Mouse (Mus musculus) adrenal gland, adult 10 weeks (tissue): ENCODE measurements around the gene Cdadc1. TPM values are rescaled to one million over a fixed set of nuclear protein-coding genes. Genes with fewer than 3 reads are reported as not detected.

ENCODE experiments used
- polyA plus RNA-seq: library from polyadenylated mRNA; stranded (reverse); fragments of 350-450 nt; fragmentation: Illumina TruSeq; extraction: RNeasy Lipid Tissue Mini Kit (QIAGEN cat#74804); gene quantifications from one replicate; pipeline ENCODE4 v1.2.3, GENCODE M21; 2014; ENCODE audit warnings: low read depth, low replicate concordance

Cdadc1 gene
- 121 TPM for polyA plus RNA-seq

DNA sequence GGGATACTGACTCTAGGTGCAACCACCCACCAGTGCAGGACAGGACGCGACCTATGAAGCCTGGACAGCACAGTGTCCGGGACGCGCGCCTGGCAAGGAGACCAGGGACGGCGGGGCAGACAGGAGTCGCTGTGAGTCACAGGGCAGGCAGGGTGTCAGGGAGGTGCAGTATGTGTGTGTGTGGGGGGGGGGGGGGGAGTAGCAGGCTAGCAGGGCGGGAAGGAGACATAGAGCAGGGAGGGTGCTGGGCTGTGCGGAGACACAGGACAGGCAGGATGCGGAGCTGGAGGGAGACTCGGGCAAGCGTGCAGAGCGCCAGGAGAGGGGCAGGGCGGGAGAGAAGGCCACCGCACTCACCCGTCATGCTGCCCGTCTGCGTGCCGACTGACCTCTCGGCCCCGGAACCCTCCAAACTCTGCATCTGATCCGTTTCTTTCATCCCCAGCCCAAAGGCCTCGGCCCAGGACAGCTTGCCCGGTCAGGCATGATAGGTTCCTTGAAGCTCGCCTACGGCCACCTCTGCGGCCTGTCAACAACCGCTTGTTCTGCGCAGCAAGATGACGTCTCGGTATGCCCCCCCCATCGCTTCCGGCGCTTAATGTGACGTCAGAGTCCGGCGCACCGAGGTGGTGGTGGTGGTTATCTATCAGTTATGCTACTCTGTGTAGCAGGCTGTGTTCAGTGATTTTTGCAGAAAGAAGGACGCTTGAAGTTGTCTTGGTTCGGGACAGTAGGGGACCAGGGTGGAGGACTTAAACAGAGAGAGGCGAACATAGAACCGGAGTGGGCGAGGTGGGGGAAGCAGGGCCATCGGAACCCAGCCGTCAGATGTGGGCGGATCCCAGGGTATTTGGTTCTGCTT lies at the start of gene Cdadc1:
Gene Cdadc1, minus strand, starts transcription at position 562 of the 862 bp plus-strand sequence.

GRCm38 (mm10) chr14:59625158-59625805 lies 27.5 kb upstream of the Cdadc1 start, which contains the start of gene Shisa2:
Gene Shisa2 (plus strand): TSS chr14:59625308.

Other genes with a start within 250 kb of the Cdadc1 start
- 19.5 TPM for gene Phf11d, start 232.5 kb downstream of the Cdadc1 start, polyA plus RNA-seq
- 1.2 TPM for gene Phf11c, start 202.6 kb downstream of the Cdadc1 start, polyA plus RNA-seq
- 14.2 TPM for gene Setdb2, start 157.1 kb downstream of the Cdadc1 start, polyA plus RNA-seq
- 119 TPM for gene Cab39l, start 157.0 kb downstream of the Cdadc1 start, polyA plus RNA-seq
- 4.0 TPM for gene Shisa2, start 27.3 kb upstream of the Cdadc1 start, polyA plus RNA-seq